Mouse (Mus musculus) thymus, postnatal 36 days (tissue): ENCODE results near the gene Rps27l.
A peak's percentile ranks its signal among the peaks of the same experiment; 100 is the strongest.

Experiments
- DNase-seq, 2 experiments: peaks; one replicate each; pipeline ENCODE4 v3.0.0; 2022; ENCODE audit warnings: mixed read lengths in 2 of 2

Gene Rps27l

GRCm38 (mm10) chr9:66985377-66985776 is 39.5 kb downstream of the Rps27l start:
- DNase-seq = peak; percentile 51 to 53

GRCm38 (mm10) chr9:66988198-66988887 is 42.5 kb downstream of the Rps27l start:
- no peak for DNase-seq

DNA sequence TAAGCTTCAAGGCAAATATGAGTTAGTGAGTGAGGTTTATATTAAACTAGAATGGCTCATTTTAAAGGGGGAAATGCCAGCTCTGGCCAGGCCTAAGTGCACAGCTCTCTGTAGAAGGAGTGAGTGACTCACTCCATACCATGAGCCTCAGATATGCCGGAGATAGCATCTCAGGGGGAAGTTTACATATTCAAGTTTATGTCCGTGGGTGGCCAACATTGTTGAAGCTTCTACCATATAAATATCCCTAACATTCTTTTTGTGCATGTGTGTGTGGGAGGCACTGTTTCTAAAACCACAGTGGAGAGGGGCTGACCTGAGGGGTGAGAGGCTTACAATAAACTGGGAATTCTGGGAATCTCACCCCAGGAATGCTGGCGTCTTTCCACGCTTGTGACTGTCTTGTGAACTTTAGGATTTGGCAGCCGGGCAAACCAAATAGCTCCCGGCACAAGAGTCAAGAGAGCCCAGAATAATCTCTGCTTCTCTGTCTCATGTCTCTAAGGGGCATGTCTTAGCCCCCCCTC is 43.1 kb downstream of the Rps27l start:
- DNase-seq = no peak

GRCm38 (mm10) chr9:66989581-66989980 is 43.7 kb downstream of the Rps27l start:
- no peak for DNase-seq

DNA sequence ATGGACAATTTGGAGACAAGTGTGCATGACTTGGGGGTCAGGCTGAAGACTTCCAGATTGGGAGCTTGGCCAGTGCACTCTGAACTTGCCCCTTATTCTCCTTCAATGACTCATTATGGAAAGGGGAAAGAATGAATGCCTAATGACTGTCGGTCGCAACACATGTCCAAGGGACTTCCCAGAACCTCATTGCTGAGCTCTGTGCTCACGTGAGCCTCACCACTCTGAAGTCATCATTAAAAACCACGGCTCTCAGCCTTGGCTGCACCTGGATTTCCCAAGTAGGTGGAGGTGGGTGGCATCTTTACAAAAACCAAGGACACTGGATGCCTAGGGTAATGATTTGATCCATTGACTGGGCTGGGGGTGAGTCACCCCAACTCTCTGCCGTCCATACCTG is 44.2 kb downstream of the Rps27l start:
- no peak for DNase-seq

DNA sequence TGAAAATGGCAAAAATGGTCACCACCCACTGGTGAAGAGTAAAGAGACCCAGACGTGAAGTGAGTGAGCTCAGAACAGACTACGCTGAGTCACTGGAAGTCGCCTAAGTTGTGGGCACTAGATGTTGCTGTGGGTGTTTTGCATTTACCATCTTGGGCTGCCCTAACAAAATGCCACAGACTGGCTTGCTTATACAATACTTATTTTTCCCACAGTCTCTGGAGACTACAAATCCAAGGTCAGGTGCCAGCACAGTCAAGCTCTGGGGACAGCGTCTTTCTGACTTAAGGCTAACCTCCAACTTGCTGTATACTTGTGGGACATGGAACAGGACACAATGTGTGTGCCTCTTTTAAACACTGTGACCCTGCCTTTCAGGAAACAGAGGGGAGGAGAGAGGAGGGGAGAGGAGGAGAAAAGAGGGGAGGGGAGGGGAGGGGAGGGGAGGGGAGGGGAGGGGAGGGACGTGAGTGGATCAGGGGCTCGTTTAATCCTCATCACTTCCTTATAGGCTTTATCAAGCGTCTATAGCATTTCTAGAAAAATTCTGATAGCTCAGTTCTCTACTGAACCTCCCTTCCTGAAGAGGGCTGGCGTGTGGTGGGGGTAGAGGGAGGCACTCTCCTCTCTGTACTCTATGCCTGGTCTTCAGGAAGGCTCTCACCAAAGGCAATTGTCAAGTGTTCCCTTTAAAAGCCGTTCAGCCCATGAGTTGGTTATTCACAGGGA is 45.3 kb downstream of the Rps27l start:
- no peak for DNase-seq

- no peak for DNase-seq
These were observed 46.0 kb downstream of the Rps27l start for GRCm38 (mm10) chr9:66991750-66992410.
